Mouse (Mus musculus) liver, adult 2 months (tissue): ENCODE data around the gene Map7d1. TPM values are rescaled to one million over a fixed set of nuclear protein-coding genes. Genes with fewer than 3 reads are reported as not detected.

Experiments used
- DNase-seq: peaks from one replicate; pipeline ENCODE4 v3.0.0-alpha.2; 2011; ENCODE audit warnings: low read depth, low spot score; ENCODE audit errors: extremely low read depth
- H3K27ac ChIP-seq: fragments of 200-500 bp; replicated peaks from 2 replicates; pipeline ENCODE4 v1.5.1; 2012; ENCODE audit warnings: low read depth, mild to moderate bottlenecking, control low read depth, inconsistent platforms, low read length; ENCODE audit not compliant: insufficient read depth
- H3K27me3 ChIP-seq: fragments of 200-500 bp; 2 replicates; pipeline ENCODE4 v1.6.1; 2012; ENCODE audit warnings: mild to moderate bottlenecking, moderate library complexity, low read length, inconsistent platforms; ENCODE audit not compliant: control insufficient read depth, insufficient read depth
- H3K36me3 ChIP-seq: fragments of 200-500 bp; 2 replicates; pipeline ENCODE4 v1.6.1; 2012; ENCODE audit warnings: low read length, inconsistent platforms; ENCODE audit not compliant: control insufficient read depth, insufficient read depth
- H3K4me1 ChIP-seq: fragments of 200-500 bp; 2 replicates; pipeline ENCODE4 v1.6.1; 2011; ENCODE audit warnings: low read length; ENCODE audit not compliant: control insufficient read depth, insufficient read depth
- H3K4me3 ChIP-seq: fragments of 200-500 bp; 2 replicates; pipeline ENCODE4 v1.5.1; 2011; ENCODE audit warnings: low read depth, mild to moderate bottlenecking, control low read depth, low read length, moderate library complexity; ENCODE audit not compliant: insufficient read depth
- H3K79me2 ChIP-seq: fragments of 200-500 bp; 2 replicates; pipeline ENCODE4 v1.6.1; 2012; ENCODE audit warnings: inconsistent platforms, mild to moderate bottlenecking, low read length, moderate library complexity; ENCODE audit not compliant: control insufficient read depth, insufficient read depth
- H3K9ac ChIP-seq: fragments of 200-500 bp; 2 replicates; pipeline ENCODE4 v1.6.1; 2012; ENCODE audit warnings: low read depth, mild to moderate bottlenecking, control low read depth, inconsistent platforms, low read length
- CTCF ChIP-seq: fragments of 200-500 bp; IDR thresholded peaks from 2 replicates; pipeline ENCODE4 v1.5.1; 2011; ENCODE audit warnings: low read depth, low read length, control low read depth
- POLR2A ChIP-seq: fragments of 200-500 bp; IDR thresholded peaks from 2 replicates; pipeline ENCODE4 v1.6.1; 2011; ENCODE audit warnings: low read length, control low read depth; ENCODE audit not compliant: insufficient read depth; ENCODE audit errors: extremely low read depth
- WGBS: fragments of 180-500 bp; shearing (Covaris S2); methylation state at CpG from one replicate; pipeline ENCODE4 v1.1.7; 2018; 5-methylcytosine and 5-hydroxymethylcytosine counted together
- polyA plus RNA-seq: library from polyadenylated mRNA; depleted of rRNA; stranded (reverse); fragments of >200 nt; gene quantifications from 2 replicates; pipeline ENCODE4 v1.2.3, GENCODE M21; 2012
- total RNA-seq: library from RNA; depleted of rRNA; stranded (reverse); fragments of >200 nt; gene quantifications from 2 replicates; pipeline ENCODE4 v1.2.3, GENCODE M21; 2014

The Map7d1 gene
- total and polyA plus RNA-seq, 2 experiments = 8.2 to 19.1 TPM

DNA sequence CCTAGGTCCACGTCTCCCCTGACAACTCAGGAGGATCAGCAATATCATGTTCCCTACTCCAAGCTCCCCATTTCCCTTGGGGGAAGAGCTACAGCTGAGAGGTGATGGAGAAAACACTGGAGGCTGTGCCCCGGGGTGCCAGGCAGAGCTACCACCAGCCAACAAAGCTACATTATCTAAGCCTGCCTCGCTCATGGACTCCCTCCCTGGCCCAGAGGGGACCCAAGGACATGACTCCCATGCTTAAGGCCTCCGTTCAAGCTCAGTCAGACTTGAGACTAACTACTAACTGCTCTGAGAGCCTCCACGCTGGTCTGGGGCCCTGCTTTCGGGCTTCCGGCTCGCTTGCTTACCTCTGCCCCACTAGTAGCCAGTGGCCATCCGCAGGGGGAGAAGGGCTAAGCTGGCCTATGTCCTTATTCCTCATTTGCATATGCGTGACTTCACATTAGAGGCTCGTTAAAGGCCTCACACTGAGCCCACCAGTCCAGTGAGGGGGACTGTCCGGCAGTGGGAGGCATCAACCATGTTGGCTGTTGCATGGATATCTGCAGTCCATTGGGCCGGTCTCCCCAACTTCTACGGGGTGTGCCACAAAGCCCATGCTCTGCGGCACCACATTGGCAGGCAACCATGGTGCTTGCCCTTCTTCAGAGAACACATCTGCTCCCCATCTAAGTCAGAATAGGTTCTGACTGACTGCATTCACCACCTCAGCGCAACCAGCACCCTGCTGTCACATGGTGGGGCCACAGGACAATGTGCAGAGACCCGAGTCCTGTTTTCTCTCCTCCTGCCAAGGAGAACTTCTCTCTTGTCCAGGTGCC lies 3.5 kb downstream of the Map7d1 start:
- Histone ChIP-seq H3K4me3 (no peak overlapping the region), H3K4me1 (peaks cover 13% of the 10 kb centered on the region), H3K79me2 (peaks cover 69% of the 10 kb centered on the region), H3K27me3 (no peaks in the 10 kb centered on the region), H3K27ac (peak overlapping the region; percentile 52), H3K9ac (no peak overlapping the region), H3K36me3 (no peaks in the 10 kb centered on the region)
- TF ChIP-seq CTCF (no peak), POLR2A (no peak)
- DNase-seq = no peak
- WGBS = 84% methylated on average over 17 of the region's 17 CpGs

DNA sequence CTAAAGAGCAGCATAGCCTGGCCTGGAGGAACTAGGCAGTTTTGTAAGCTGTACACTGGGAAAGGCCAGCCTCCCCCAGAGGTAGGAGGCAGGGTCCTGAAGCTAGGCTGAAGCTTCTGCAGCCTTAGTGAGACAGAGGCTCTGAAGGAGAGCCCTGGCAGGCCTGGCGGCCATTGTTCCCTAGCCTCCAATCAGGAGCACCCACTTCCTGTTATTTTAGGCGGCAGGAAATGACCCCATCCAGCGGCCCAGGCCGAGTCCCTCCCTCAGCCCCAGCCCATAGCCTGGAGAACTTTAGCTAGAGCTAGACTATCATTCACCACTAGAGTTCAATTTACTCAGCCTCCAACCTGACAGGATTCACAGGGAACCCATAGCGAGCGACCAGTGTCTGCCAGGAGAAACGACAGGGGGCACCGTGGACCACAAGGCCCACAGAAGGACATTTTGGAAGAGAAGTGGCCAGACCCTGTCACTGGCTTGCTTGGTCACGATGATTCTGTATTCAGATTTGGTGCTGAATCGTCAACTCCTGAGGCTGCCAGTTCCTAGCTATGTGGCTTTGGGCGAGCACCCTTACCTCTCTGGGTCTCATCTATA lies 4.4 kb downstream of the Map7d1 start:
- H3K27me3 ChIP-seq = no peaks in the 10 kb centered on the region
- H3K27ac ChIP-seq = peak overlapping the region; percentile 52
- WGBS = 69% methylated on average over 11 of the region's 11 CpGs
- peaks cover 72% of the 10 kb centered on the region for H3K79me2 ChIP-seq
- H3K4me1 ChIP-seq = peaks cover 11% of the 10 kb centered on the region
- TF ChIP-seq CTCF (no peak), POLR2A (no peak)
- 0 out of 2 replicates have a peak overlapping the region, but pooled peaks have one; percentile 19 for H3K9ac ChIP-seq
- H3K36me3 ChIP-seq = no peaks in the 10 kb centered on the region
- no peak for DNase-seq
- H3K4me3 ChIP-seq = no peak overlapping the region

- DNase-seq = no peak
- Histone ChIP-seq H3K36me3 (no peaks in the 10 kb centered on the region), H3K27me3 (no peaks in the 10 kb centered on the region), H3K27ac (no peak overlapping the region), H3K4me1 (peaks cover 11% of the 10 kb centered on the region), H3K9ac (no peak overlapping the region), H3K79me2 (peaks cover 77% of the 10 kb centered on the region), H3K4me3 (no peak overlapping the region)
- TF ChIP-seq POLR2A = no peak
- TF ChIP-seq CTCF = no peak
- WGBS = 50% methylated on average over 4 of the region's 4 CpGs
Observed at GRCm38 (mm10) chr4:126250659-126251058, 5.5 kb downstream of the Map7d1 start.

DNA sequence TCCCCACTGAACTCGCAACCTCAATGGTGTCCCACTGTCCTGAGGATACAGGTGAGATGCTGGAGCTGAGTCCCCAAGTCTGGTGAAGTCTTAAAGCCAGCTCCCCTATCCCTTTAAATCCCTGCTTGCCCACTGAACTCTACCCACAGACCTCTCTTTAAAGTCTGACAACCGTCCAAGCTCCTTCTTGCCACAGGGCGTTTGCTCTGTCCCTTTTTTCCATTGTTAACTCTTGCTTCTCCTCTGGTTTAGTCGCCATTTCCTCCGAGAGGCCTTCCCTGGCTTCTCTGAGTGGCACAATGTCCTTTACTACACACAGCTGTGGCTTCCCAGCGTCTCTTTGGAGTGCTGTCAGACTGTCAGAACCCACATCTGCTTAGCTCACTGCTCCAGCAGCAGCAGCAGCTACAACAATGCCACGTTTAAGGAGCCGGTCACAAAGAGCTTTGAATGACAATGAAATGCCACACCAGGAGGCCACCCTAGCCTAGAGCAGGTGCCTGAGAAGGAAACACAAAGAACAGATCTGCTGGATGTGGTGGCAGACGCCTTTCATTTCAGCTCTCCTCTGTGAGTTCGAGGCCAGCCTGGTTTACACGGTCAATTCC lies 7.8 kb downstream of the Map7d1 start:
- Histone ChIP-seq H3K27ac (no peak overlapping the region), H3K4me3 (no peak overlapping the region), H3K36me3 (no peaks in the 10 kb centered on the region), H3K4me1 (peaks cover 6% of the 10 kb centered on the region), H3K79me2 (peaks cover 57% of the 10 kb centered on the region), H3K27me3 (no peaks in the 10 kb centered on the region), H3K9ac (no peak overlapping the region)
- no peak for DNase-seq
- no peak for TF ChIP-seq CTCF
- TF ChIP-seq POLR2A = no peak
- WGBS = 64% methylated on average over 11 of the region's 11 CpGs

DNA sequence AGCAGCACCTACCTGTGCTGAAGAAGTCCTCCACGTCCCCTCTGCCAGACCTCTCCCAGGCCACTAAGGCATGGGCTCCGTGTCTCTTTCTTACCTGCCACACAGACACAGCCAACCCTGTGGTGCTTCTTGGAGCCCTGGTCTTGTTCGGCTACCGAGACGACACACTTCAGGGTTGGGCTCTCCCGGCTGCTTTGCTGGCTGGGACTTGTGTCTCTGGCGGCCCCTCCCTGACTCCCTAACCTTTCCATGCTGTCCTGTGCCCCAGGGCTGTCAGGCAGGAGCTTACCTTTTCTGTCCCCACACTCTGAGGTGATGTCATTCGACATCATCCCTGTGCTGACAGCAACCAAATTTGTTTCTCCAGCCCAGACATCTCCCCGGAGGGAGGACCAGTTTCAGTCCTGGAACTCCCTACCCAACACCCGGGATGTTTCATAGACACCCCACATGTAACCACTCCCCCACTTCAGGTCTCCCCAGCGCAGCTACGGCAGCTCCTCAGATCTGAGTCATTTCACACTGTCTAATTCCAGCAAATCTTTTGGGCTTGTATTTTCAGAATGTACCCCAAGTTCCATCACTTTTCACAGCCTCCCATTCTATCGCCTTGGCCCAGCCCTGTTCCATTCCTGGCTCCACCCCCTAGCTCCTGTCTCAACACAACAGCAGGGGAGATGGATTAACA lies 9.8 kb downstream of the Map7d1 start:
- Histone ChIP-seq H3K27me3 (no peaks in the 10 kb centered on the region), H3K4me3 (no peak overlapping the region), H3K79me2 (peaks cover 40% of the 10 kb centered on the region), H3K9ac (no peak overlapping the region), H3K4me1 (peaks cover 6% of the 10 kb centered on the region), H3K27ac (no peak overlapping the region), H3K36me3 (peaks cover 2% of the 10 kb centered on the region; the same call in 1 of the 2 replicates)
- DNase-seq = no peak
- no peak for TF ChIP-seq POLR2A
- TF ChIP-seq CTCF = no peak
- WGBS = 85% methylated on average over 13 of the region's 13 CpGs
